Mouse (Mus musculus): ENCODE measurements at regions not wholly inside any gene's neighbourhood (a gene's known extent, or its start where the extent isn't known, plus 50 kb on each side); places are given as distances from the start of the nearest gene placed in this dataset. TPM values are rescaled to one million over a fixed set of nuclear protein-coding genes. Genes with fewer than 3 reads are reported as not detected.

Small RNA genes in the stretch of these regions (microRNA-seq; reads per million reads assigned to microRNA genes)
- gene Mir133a-2 (not detected), gene Mir1a-1 (not detected)
